In genomic region chr7:71581746-71582145, GRCm38 (mm10) we compare ENCODE assay signal across 9 mouse cellular contexts.
DNase-seq lines count a peak whose midpoint lies in the region; ATAC-seq and TF ChIP-seq lines count a peak whose summit lies in the region.
"Had no signal": no experiment of that assay in that cellular context is flagged by ENCODE, and none has a peak within 500 bp of the region (broad histone marks: within the 10 kb centered on the region; RNA-seq: fewer than 3 reads in every experiment).

No protein-coding gene starts in this region.

- TF ChIP-seq CTCF in kidney, postnatal 0 days (IDR thresholded peaks at IDR 0.05; ENCODE audit: low read depth) = peak; percentile 84
- peak; percentile 43 for TF ChIP-seq CTCF in midbrain, postnatal 0 days (IDR thresholded peaks at IDR 0.05)

- H3K36me3 ChIP-seq in hindbrain, embryonic 10.5 days = no peaks in the 10 kb centered on the region
- H3K36me3 ChIP-seq in hindbrain, embryonic 12.5 days = no peaks in the 10 kb centered on the region
- no peaks in the 10 kb centered on the region for H3K36me3 ChIP-seq in kidney, postnatal 0 days (ENCODE audit: insufficient read depth, low read length)
- H3K36me3 ChIP-seq in midbrain, postnatal 0 days (ENCODE audit: insufficient read depth, low read length) = no peaks in the 10 kb centered on the region
- H3K36me3 ChIP-seq: heart, embryonic 15.5 days had no signal

- no peaks in the 10 kb centered on the region for H3K4me1 ChIP-seq in hindbrain, embryonic 10.5 days (replicated peaks)
- no peaks in the 10 kb centered on the region for H3K4me1 ChIP-seq in hindbrain, embryonic 12.5 days
- no peaks in the 10 kb centered on the region for H3K4me1 ChIP-seq in kidney, postnatal 0 days (replicated peaks; ENCODE audit: insufficient read depth, low read length)
- no peaks in the 10 kb centered on the region for H3K4me1 ChIP-seq in midbrain, postnatal 0 days (ENCODE audit: insufficient read depth, low read length)

- H3K27ac ChIP-seq in hindbrain, embryonic 10.5 days = no peak overlapping the region
- H3K27ac ChIP-seq in hindbrain, embryonic 12.5 days = no peak overlapping the region
- H3K27ac ChIP-seq in kidney, postnatal 0 days = no peak overlapping the region
- no peak overlapping the region for H3K27ac ChIP-seq in midbrain, postnatal 0 days (ENCODE audit: low read depth, low read length)
- H3K27ac ChIP-seq: heart, embryonic 15.5 days had no signal

- no peak overlapping the region for H3K4me3 ChIP-seq in hindbrain, embryonic 10.5 days
- no peak overlapping the region for H3K4me3 ChIP-seq in hindbrain, embryonic 12.5 days
- H3K4me3 ChIP-seq in kidney, postnatal 0 days (replicated peaks; ENCODE audit: low read depth, low read length) = no peak overlapping the region
- no peak overlapping the region for H3K4me3 ChIP-seq in midbrain, postnatal 0 days (ENCODE audit: low read depth, low read length)
- H3K4me3 ChIP-seq: heart, embryonic 15.5 days had no signal

- peak; percentile 59 for DNase-seq in hindbrain, embryonic 10.5 days (ENCODE audit: low spot score)
- peak; percentile 43 for DNase-seq in R1 (ENCODE audit: low read depth, low spot score)
- DNase-seq in gastrocnemius, postnatal 10 days = peak; percentile 49
- DNase-seq in kidney, postnatal 0 days (ENCODE audit: low spot score) = peak; percentile 87
- no peak for DNase-seq in midbrain, postnatal 0 days (ENCODE audit: low spot score)
- DNase-seq in right cerebral cortex, postnatal 10 days (ENCODE audit: low spot score in 2 of 2) = no peak
- DNase-seq in cerebellum, adult 11-12 months = no peak

- no peak overlapping the region for H3K4me2 ChIP-seq in hindbrain, embryonic 12.5 days (replicated peaks)
- H3K4me2 ChIP-seq in kidney, postnatal 0 days (ENCODE audit: low read length) = no peak overlapping the region
- no peak overlapping the region for H3K4me2 ChIP-seq in midbrain, postnatal 0 days (ENCODE audit: low read depth, low read length, poor library complexity, severe bottlenecking)
- H3K4me2 ChIP-seq: heart, embryonic 15.5 days had no signal

- ATAC-seq in hindbrain, embryonic 12.5 days (ENCODE audit: low FRiP score) = no peak
- ATAC-seq in kidney, postnatal 0 days (replicated peaks; ENCODE audit: low FRiP score, low read depth) = no peak
- no peak for ATAC-seq in midbrain, postnatal 0 days (ENCODE audit: low FRiP score)

- no peaks in the 10 kb centered on the region for H3K27me3 ChIP-seq in hindbrain, embryonic 10.5 days (ENCODE audit: insufficient read depth, poor library complexity, severe bottlenecking)
- H3K27me3 ChIP-seq in hindbrain, embryonic 12.5 days = no peaks in the 10 kb centered on the region
- no peaks in the 10 kb centered on the region for H3K27me3 ChIP-seq in kidney, postnatal 0 days (ENCODE audit: insufficient read depth, low read length)
- H3K27me3 ChIP-seq in midbrain, postnatal 0 days (ENCODE audit: insufficient read depth, low read length) = no peaks in the 10 kb centered on the region
- H3K27me3 ChIP-seq: heart, embryonic 15.5 days had no signal

- no peaks in the 10 kb centered on the region for H3K9me3 ChIP-seq in hindbrain, embryonic 10.5 days
- H3K9me3 ChIP-seq in hindbrain, embryonic 12.5 days (replicated peaks) = no peaks in the 10 kb centered on the region
- H3K9me3 ChIP-seq in kidney, postnatal 0 days (replicated peaks; ENCODE audit: low read length) = no peaks in the 10 kb centered on the region
- no peaks in the 10 kb centered on the region for H3K9me3 ChIP-seq in midbrain, postnatal 0 days (ENCODE audit: low read length)
- H3K9me3 ChIP-seq: heart, embryonic 15.5 days had no signal

- WGBS in hindbrain, embryonic 10.5 days = 35% methylated on average over 3 of the region's 3 CpGs
- WGBS in hindbrain, embryonic 12.5 days = 28% methylated on average over 3 of the region's 3 CpGs
- 16% methylated on average over 3 of the region's 3 CpGs for WGBS in kidney, postnatal 0 days
- WGBS in midbrain, postnatal 0 days = 36% methylated on average over 3 of the region's 3 CpGs

- H3K9ac ChIP-seq in hindbrain, embryonic 12.5 days = no peak overlapping the region
- no peak overlapping the region for H3K9ac ChIP-seq in kidney, postnatal 0 days (ENCODE audit: low read depth, low read length)
- H3K9ac ChIP-seq in midbrain, postnatal 0 days (replicated peaks; ENCODE audit: low read length, poor library complexity, severe bottlenecking) = no peak overlapping the region
- H3K9ac ChIP-seq: heart, embryonic 15.5 days had no signal

Comparison
In these comparisons a context has a peak if more than half of its experiments do, and no peak if none do; other contexts are left out.
1. DNase-seq: peak in hindbrain, embryonic 10.5 days (single experiment), R1 (single experiment), gastrocnemius, postnatal 10 days (single experiment) and kidney, postnatal 0 days (single experiment); none in midbrain, postnatal 0 days (single experiment), right cerebral cortex, postnatal 10 days (0 of 2) and cerebellum, adult 11-12 months (single experiment).